Mouse (Mus musculus): ENCODE results near the gene Notch2.
"Not testable (repeated sequence)": the region's sequence is repeated elsewhere in the genome, so short reads cannot be mapped to it uniquely, and the experiment has no call there.

Notch2 gene

DNA sequence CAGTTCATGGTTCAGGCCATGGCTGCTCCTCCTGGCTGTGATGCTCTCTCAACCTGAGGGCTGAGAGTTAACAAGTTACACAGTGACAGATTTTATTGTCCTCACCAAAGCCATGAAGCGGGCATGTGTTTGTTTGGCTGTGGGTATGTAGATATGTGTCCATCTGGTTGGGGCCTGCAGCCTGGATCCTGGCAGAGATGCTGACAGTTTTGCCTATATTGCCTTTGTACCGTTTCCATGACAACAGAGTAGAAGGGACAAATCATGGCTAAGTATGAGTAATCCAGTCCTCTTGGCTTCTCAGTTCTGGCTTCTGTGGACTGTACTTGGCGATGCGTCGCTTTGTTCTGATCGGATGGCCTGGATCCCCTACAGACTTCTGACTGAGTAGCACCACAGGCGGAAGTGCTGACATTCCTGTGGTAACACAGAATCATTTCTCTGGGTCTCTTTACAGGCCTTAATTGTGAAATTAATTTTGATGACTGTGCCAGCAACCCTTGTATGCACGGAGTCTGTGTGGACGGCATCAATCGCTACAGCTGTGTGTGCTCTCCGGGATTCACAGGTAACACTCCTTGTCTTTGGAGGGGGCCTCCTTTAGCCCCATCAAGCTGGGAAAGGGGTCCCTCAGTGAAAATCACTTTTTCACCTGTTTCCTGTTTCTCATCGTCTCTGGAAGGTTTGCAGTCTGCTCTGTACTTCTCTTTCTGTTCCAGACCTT lies 93.4 kb downstream of the Notch2 start:
- DNase-seq, result no peak

DNA sequence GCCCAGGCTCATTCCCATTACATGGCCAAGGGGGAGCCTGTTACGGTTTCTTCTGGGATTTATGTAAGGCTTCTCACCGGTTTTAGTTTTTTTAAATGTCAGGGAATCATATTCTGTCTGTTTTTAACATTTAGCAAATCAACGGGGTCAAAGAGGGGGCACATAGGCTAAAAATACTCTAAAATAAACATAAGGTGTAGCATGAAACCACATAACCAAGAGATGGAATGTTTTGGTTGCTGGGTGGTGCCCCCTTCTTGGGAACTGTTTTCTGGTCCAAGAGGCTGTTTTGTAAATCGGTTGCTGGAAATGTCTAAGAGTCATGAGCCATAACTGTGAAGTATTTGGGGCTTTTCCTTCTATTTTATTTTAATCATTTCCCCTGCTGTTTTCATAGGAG lies 95.1 kb downstream of the Notch2 start:
- peak; percentile 54 for DNase-seq

DNA sequence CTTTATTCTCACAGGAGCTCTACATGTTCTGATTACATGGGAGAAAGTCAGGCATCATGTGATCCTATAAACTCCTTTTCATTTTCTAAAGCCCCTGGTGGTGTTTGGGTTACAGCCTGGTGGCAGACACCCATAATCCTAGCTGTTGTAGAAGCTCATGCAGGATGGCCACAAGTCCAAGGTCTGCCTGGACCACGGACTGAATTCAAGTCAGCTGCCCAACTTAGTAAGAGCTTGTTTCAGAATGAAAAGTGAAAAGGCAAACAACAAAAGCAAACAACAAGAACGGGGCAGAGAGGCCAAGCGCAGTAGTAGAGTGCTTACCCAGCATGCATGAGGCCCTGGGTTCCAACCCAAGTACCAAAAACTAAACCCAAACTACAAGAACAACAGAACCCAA lies 95.5 kb downstream of the Notch2 start:
- peak; percentile 38 for DNase-seq

DNA sequence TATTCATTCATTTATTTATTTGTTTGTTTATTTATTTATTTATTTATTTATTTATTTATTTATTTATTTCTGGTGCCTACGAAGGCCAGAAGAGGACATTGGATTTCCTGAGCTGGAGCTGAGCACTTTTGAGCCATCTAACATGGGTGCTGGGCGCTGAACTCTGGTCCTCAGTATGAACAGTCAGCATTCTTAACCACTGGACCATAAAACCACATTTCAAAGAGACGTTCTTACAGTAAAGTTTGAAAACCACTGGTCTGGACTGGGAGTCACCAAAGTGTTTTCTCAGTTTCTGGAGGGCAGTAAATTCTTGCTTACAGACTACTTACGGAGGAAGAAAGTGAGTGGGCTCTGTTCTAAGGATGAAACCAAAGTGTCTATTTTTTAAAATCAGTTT lies 97.3 kb downstream of the Notch2 start:
- DNase-seq, result no peak

DNA sequence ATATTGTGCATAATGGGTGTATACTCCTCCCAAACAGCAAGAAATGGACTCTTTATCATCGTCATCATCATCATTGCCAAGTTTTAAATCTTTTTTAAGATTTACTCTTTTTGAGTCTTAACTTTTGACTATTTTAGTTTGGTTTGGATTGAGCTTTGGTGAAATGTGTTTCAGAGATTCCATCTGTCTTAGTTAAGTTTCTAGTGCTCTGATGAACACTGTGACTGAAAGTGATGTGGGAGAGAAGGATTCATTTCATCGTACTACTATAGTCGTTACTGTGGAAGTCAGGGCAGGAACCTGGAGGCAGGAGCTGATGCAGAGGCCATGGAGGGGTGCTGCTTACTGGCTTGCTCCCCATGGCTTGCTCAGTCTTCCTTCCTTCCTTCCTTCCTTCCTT lies 104.9 kb downstream of the Notch2 start:
- DNase-seq, result no peak

DNA sequence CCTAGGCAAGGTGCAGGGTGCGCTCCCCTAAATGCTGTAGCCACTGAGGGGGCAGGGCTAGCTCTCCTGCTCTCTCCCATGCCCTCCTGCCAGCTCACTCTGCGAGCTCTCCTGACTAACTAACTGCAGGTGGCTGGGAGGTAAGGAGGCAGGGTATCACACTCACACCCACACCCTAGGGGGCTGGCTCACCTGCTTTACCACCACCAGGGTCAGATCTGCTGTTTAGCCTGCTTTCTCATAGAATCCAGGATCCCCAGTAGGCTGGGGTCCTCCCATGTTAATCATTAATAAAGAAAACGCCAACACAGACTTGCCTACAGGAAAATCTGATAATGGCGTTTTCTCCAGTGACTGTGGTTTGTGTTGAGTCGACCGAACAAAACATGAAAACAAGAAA lies 106.0 kb downstream of the Notch2 start:
- no peak for DNase-seq

DNA sequence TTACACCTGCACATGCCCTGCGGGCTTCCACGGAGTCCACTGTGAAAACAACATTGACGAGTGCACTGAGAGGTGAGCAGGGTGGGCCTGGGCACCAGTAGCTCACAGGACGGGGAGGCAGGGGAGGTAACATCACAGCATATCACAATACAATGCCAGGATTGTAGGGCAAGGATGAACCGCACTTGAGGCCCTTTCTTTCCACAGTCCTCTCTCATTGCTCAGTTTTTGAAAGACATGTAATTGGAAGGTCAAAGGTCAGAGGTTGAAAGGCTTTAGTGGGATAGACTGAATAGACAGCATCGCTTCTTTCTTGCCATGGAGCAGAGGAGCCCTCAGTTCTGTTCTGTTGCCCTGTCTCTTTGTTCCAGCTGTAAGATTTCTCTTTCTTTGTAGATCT lies 107.6 kb downstream of the Notch2 start:
- DNase-seq, result no peak

DNA sequence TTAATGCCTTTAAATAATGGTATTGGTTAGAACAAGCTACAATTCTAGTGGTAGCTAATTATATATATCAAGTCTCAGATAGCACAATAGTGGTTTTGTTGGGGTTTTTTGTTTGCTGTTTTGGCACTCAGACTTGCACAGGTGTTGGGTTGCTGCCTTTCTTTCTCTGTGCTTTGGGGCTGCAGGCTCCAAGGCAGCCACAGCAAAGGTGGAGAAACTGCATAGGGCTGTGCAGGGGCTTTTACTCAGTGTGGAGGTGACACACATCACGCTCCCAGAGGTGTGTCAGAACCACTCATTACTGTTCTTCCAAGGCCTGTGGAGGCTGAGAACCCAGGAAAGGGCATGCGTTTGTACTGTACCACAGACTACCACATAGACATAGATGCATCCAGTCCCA lies 114.4 kb downstream of the Notch2 start:
- no peak for DNase-seq

DNA sequence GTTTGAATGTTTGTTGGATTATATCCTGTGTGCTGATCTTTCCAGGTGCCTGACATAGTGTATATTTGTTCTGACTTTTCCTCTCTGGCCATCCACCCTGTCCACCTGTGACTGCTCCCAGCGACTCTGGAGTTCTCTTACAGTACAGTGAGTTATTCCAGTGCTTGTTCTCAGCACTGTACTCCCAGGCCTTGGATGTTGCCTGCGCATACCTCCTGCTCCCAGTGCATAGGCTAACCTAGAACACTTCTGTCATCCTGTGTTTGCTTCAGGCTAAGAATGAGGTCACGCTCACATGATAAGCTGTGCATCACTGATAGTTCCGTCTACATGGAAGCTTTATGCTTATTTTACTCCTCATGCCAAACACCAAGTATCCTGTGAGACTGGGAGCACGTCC lies 115.4 kb downstream of the Notch2 start:
- DNase-seq, result no peak

DNA sequence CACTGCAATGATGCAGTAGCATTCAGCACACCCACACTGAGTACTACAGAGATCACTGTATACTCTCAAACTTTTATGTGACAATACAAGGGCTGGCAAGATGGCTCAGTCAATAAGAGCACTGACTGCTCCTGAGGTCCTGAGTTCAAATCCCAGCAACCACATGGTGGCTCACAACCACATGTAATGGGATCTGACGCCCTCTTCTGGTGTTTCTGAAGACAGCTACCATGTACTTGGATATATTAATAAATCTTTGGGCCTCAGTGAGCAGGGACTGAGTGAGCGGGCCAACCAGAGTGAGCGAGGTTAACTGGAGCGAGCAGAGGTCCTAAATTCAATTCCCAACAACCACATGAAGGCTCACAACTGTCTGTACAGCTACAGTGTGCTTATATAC lies 118.8 kb downstream of the Notch2 start:
- not testable (repeated sequence) for DNase-seq

DNA sequence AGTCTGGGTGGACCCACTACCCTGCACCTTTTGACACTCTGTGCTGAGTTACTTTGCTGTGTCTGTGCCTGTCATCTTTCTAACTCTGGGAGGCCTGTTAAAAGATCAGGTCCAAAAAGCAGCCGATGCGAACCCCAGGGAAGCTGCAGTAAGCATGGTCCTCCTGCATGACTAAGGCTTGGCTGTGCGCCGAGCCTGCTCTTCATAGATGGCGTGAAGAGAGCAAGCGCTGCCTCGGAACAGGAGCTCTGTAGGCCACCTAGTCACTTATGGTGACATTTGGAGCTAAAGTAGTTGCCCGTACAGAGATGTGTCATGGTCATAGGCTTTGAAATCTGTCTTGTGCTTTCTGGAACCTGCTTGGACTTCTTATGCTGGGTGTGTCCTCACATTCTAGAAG lies 119.3 kb downstream of the Notch2 start:
- no peak for DNase-seq

DNA sequence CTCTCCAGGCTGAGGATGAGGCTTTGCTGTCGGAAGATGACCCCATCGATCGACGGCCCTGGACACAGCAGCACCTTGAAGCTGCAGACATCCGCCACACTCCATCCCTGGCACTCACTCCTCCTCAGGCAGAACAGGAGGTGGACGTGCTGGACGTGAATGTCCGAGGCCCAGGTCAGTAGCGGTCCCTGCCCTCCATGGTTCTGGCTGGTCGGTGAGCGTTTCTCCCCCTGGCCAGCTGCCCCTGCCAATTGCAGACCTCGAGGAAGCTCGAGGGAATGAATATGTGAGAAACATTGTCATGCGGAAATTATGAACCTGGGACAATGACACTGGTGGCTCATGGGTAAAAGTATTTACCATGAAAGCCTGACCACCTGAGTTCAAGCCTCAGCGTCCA lies 128.1 kb downstream of the Notch2 start:
- no peak for DNase-seq

DNA sequence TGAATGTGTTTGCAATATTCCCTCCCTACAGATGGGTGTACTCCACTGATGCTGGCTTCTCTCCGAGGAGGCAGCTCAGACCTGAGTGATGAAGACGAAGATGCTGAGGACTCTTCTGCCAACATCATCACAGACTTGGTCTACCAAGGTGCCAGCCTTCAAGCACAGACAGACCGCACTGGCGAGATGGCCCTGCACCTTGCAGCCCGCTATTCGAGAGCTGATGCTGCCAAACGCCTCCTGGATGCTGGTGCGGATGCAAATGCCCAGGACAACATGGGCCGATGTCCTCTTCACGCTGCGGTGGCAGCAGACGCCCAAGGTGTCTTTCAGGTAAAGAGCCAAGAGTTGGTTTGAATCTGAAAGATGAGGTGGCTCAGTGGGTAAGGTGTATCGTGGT lies 129.5 kb downstream of the Notch2 start:
- DNase-seq, result no peak

DNA sequence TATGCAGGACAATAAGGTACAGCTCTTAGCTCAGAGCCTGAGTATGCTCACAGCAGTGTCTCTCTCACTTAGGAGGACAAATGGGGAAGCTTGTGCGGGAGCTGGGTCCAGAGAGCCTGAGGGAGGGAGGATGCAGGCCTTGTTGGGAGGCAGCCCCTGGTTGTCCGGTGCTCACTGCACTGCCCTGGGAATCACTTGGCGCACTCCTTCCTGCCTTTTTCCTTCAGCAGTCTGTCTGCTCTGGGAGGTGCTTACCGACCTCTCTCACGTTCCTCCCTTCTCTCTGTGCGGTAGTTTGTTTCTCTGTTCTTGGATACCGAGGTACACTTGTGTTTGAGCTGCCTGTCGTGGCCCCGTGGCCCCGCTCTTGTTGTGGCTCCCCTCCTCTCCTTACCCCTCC lies 131.9 kb downstream of the Notch2 start:
- DNase-seq, result no peak

DNA sequence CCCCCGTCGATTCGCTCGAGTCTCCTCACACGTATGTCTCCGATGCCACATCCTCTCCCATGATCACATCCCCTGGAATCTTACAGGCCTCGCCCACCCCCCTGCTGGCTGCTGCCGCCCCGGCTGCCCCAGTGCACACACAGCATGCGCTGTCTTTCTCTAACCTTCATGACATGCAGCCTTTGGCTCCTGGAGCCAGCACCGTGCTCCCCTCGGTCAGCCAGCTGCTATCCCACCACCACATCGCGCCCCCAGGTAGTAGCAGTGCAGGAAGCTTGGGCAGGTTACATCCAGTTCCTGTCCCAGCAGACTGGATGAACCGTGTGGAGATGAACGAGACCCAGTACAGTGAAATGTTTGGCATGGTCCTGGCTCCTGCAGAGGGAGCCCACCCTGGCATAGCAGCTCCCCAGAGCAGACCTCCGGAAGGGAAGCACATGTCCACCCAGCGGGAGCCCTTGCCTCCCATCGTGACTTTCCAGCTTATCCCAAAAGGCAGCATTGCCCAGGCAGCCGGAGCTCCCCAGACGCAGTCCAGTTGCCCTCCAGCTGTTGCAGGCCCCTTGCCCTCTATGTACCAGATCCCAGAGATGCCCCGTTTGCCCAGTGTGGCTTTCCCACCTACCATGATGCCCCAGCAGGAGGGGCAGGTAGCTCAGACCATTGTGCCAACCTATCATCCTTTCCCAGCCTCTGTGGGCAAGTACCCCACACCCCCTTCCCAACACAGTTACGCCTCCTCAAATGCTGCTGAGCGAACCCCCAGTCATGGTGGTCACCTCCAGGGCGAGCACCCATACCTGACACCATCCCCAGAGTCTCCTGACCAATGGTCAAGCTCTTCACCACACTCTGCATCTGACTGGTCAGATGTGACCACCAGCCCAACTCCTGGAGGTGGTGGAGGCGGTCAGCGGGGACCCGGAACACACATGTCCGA lies 133.4 kb downstream of the Notch2 start:
- DNase-seq, result no peak

DNA sequence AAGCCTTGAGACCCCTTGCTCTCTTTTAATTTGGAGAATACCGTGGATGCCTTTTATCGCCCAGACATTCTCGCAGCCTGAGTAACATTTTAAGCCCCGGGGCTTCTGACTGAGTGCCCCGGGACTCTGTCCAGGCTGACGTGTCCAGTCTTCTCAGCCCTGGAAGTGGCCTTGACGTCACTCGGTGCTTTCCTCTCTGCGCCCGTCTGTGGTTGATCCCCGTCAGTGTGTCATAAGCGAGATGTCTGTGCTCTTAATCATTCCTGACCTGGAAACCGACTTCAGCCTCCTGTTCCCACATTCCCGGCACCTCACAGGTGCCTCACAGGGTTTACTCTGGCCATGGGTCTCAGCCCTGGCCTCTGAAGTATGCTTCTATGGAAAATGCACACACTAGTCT lies 134.4 kb downstream of the Notch2 start:
- DNase-seq, result no peak

DNA sequence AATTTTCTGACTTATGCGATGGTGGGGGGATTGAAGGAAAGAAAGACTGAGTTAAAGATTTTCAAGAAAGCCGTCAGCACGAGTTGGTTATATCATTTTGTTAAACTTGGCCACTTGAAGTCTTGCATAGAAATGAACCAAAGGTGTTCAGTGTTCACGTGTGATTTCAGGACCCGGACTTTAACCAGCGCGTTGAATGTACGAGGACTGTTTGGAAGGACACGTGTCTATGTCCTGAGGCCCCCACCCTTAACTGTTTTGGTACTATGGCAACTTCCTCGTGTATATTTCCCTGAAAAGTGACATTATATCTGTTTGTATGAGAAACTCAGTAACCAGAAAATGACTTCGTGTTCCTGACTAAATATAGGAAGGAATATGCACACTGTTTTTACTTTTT lies 136.6 kb downstream of the Notch2 start:
- no peak for DNase-seq

DNA sequence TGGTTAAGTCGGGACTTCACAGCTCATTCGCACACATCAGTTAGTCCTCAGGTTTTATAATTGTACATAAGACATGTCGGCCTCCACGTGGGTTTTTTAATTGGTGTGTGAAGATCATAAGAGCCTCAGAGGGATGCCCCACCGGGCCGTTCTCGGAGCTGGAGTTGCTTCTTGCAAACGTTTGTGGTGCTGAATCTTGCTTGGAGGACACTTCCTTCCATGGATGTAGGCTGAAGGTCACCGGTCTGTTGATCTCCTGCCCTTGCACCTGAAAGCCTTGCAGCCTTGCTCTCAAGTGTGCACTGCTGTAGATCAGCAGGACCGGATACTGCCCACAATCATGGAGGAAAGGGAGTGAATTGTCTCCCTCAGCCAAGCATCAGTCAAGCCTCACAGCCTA lies 137.7 kb downstream of the Notch2 start:
- DNase-seq, result no peak

DNA sequence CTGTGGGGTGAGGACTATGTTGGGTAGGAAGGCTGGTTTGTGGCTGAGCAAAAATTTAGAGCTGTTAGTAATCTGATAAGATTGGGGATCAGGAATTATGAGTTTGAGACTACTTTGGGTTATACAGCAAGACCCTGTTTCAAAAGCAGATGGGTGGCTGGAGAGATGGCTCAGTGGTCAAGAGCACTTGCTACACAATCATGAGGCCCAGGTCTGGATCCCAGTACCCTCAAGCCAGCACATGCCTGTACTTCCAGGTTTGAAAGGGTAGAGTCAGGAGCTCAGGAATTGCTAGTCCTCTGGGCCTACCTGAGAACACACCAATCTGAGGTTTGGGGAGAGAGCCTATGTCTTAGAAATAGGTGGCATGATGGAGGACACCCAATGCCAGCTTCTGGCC lies 140.1 kb downstream of the Notch2 start:
- no peak for DNase-seq

DNA sequence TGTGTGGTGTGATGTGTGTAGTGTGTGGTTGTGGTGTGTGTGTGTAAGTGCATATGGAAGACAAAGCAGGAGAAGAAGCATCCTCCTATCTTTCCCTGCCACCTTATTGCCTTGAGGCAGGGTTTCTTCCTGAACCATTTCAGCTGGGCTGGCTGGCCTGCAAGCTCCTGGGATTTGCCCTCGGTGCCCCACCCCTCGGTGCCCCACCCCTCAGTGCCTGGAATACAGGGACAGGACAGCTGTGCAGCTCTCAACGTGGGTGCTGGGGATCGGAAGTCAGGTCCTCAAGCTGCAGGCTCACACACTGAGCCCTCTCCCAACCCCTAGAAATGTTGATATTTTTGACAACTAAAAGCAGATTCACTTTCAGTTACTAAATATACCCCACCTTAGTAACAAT lies 142.8 kb downstream of the Notch2 start:
- no peak for DNase-seq

DNA sequence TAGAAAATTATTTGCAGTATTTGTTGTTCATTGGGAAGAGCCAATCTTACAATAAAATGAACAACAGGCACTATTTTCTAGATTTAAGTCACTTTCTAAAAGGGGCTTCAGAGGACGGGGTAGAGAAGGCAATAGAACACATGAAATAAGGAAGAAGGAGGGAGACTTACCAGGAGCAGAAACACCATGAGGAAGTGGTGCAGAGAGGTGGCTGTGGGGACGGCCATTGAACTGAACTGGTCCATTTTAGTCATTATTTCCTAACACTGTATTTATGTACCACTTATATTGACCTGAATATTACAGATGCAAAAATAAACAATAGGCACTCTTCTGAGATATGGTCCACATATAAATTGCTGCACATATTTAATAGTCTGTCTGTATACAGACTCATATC lies 143.7 kb downstream of the Notch2 start:
- no peak for DNase-seq

DNA sequence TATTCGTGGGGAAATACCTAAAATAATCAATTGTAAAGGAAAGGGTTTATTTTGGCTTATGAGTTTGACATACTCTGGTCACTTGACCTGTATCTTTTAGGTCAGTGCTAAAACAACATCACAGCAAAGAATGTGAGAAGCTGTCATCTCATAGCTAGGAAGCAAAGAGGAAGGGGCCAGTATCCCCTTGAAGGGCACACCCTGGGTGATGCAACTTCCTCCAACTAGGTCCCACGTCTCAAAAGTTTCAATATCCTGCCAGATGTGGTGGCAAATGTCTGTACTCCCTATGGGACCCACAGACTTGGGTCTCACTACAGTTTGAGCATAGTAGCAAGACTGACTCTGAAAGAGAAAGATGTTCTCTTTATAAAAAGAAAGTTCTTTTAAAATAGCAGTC lies 144.3 kb downstream of the Notch2 start:
- DNase-seq, result no peak

DNA sequence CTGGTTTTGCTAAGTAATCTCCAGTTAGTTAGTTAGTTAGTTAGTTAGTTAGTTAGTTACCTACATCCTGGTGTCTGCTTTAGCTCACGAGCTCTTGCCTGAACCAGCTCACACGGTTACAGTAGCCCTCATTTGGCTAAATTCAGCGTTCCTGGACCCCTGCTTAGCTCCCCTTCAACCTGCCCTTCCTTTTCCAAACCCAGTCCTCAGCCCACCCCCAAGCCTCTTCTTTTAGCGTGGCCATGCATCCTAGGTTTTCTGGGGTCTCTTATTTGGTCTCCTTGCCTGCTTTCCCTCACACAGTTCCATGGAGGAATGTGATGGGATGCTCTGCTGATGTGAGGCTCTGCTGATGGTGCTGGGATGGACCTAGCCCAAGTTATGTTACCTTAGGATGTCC lies 145.3 kb downstream of the Notch2 start:
- no peak for DNase-seq

DNA sequence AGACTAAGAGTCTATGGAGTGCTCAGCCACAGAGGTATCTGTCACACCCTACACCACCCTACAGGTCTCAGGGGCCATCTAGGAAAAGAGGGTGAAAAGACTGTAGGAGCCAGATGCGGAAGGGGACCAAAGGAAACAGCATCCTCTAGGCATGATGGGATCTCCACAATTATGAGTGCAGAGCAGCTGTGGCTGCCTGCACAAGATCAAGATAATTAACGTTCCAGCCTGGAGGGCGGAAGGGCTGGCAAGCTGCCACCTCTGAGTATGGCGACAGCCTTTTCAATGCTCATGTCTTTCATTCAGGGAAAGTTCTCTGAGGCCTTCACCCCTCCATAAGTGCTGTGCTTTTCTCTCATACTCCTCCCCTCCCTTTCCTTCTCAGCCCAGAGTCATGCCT lies 146.0 kb downstream of the Notch2 start:
- DNase-seq, result no peak

Measured in lung, postnatal 36 days (tissue).